Mouse (Mus musculus) lung, adult 2 months (tissue): Measurements from ENCODE around the gene Rhof.
A peak's percentile ranks its signal among the peaks of the same experiment; 100 is the strongest.

ENCODE experiments used
- CTCF ChIP-seq: fragments of 200-500 bp; IDR thresholded peaks from 2 replicates; pipeline ENCODE4 v1.5.1; 2011; ENCODE audit warnings: mild to moderate bottlenecking, low read length, control low read depth; ENCODE audit not compliant: insufficient read depth
- POLR2A ChIP-seq: fragments of 200-500 bp; IDR thresholded peaks from 2 replicates; pipeline ENCODE4 v1.6.1; 2011; ENCODE audit warnings: low read depth, mild to moderate bottlenecking, control low read depth, low read length, borderline replicate concordance; ENCODE audit errors: extremely low read depth

DNA sequence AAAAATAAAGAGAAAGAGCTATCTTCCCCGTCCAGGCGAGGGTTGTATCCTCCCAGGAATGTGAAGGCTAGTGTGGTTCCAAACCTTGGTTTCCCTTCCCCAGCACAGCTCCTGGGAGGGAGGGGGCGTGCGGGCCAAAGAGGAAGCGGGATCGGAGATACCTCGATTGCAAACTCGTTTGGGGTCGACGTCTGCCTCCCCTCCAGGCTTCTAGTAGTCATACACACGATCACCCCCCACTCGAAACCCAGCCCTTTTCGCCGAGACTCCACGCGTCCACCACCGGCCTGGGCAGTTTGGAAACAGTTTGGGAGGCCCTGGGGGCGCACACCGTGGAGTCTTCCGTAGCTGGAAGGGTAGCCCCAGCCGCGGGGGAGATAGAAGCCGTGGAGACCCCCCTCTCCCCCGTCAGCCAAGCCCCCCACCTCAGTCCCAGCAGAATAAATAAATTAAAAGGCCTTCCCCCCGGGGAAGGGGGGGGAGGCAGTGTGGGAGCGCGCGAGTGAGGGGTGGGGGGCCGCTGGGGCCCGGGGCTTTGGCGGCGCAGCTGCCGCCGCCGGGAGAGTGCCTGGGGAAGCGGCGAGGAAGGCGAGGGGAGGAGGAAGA lies 9.2 kb upstream of the Rhof start:
- TF ChIP-seq POLR2A (peak; percentile 11; the same call in 1 of the 2 replicates), CTCF (no peak)
